Mouse (Mus musculus) heart, postnatal 0 days (tissue): Measurements from ENCODE around the gene Dock4. TPM values are rescaled to one million over a fixed set of nuclear protein-coding genes. Genes with fewer than 3 reads are reported as not detected.

Experiments
- ATAC-seq: fragments of 200-750 bp; cut with Nextera tagmentation; 2 replicates; pipeline ENCODE4 v1.8.0; 2017; ENCODE audit warnings: low read depth, moderate number of reproducible peaks, moderate library complexity; ENCODE audit not compliant: insufficient read depth
- DNase-seq: peaks from one replicate; pipeline ENCODE4 v3.0.0-alpha.2; 2016; ENCODE audit warnings: low spot score
- H3K27ac ChIP-seq: fragments of 300-500 bp; sonication (generic); 2 replicates; pipeline ENCODE4 v1.5.1; 2014; ENCODE audit warnings: low read depth, mild to moderate bottlenecking
- H3K27me3 ChIP-seq: fragments of 300-500 bp; sonication (generic); 2 replicates; pipeline ENCODE4 v1.6.1; 2014; ENCODE audit warnings: low read length, mixed read lengths; ENCODE audit not compliant: control insufficient read depth, insufficient read depth
- H3K36me3 ChIP-seq: fragments of 300-500 bp; sonication (generic); replicated peaks from 2 replicates; pipeline ENCODE4 v1.6.1; 2014; ENCODE audit warnings: low read length, mixed read lengths; ENCODE audit not compliant: control insufficient read depth, insufficient read depth
- H3K4me1 ChIP-seq: fragments of 300-500 bp; sonication (generic); 2 replicates; pipeline ENCODE4 v1.6.1; 2014; ENCODE audit warnings: antibody characterized with exemption; ENCODE audit not compliant: control insufficient read depth, insufficient read depth
- H3K4me2 ChIP-seq: fragments of 300-500 bp; sonication (generic); 2 replicates; pipeline ENCODE4 v1.6.1; 2014; ENCODE audit warnings: low read depth, mild to moderate bottlenecking, low read length, moderate library complexity
- H3K4me3 ChIP-seq: fragments of 300-500 bp; sonication (generic); 2 replicates; pipeline ENCODE4 v1.5.1; 2014; ENCODE audit warnings: low read depth, low read length
- H3K9ac ChIP-seq: fragments of 300-500 bp; sonication (generic); replicated peaks from 2 replicates; pipeline ENCODE4 v1.6.1; 2014; ENCODE audit warnings: low read depth, low read length, mixed read lengths
- H3K9me3 ChIP-seq: fragments of 300-500 bp; sonication (generic); replicated peaks from 2 replicates; pipeline ENCODE4 v1.6.1; 2016; ENCODE audit warnings: low read length; ENCODE audit not compliant: control insufficient read depth
- CTCF ChIP-seq: IDR thresholded peaks from 2 replicates; pipeline ENCODE4 v1.5.1; 2016; ENCODE audit warnings: antibody characterized with exemption, control low read depth, low read depth
- EP300 ChIP-seq: IDR thresholded peaks from 2 replicates; pipeline ENCODE4 v1.6.1; 2016; ENCODE audit warnings: antibody characterized with exemption, low read depth
- WGBS: fragments of 180-500 bp; shearing (Covaris S2); extraction: QIAGEN DNeasy Blood & Tissue Kit; methylation state at CpG from one replicate; pipeline ENCODE4 v1.1.7; 2014; 5-methylcytosine and 5-hydroxymethylcytosine counted together
- polyA plus RNA-seq: library from polyadenylated mRNA; unstranded; fragments of >200 nt; fragmentation: Nextera tagmentation; extraction: Ambion mirVana; gene quantifications from 2 replicates; pipeline ENCODE4 v1.2.1, GENCODE M21; 2015
- total RNA-seq: library from RNA; depleted of rRNA; stranded (reverse); fragments of >200 nt; gene quantifications from 2 replicates; pipeline ENCODE4 v1.2.3, GENCODE M21; 2014; ENCODE audit warnings: low replicate concordance

The Dock4 gene
- total and polyA plus RNA-seq, 2 experiments from 2014 or later: 4.2 to 9.2 TPM

- 0 out of 2 replicates have a peak, but pooled peaks cover 7% of the 10 kb centered on the region for H3K36me3 ChIP-seq
- DNase-seq (no peak), ATAC-seq (no peak)
- H3K4me3 ChIP-seq: no peak overlapping the region
- H3K4me1 ChIP-seq: no peaks in the 10 kb centered on the region
- H3K9ac ChIP-seq: no peak overlapping the region
- no peaks in the 10 kb centered on the region for H3K27me3 ChIP-seq
- TF ChIP-seq EP300 (no peak), CTCF (no peak)
- no peaks in the 10 kb centered on the region for H3K9me3 ChIP-seq
- no peak overlapping the region for H3K27ac ChIP-seq
- WGBS: 76% methylated on average over 6 of the region's 6 CpGs
- no peak overlapping the region for H3K4me2 ChIP-seq
These were observed 372.4 kb downstream of the Dock4 start for GRCm38 (mm10) chr12:40818046-40818708.

GRCm38 (mm10) chr12:40823631-40824030, 377.9 kb downstream of the Dock4 start:
- H3K4me3 ChIP-seq: no peak overlapping the region
- DNase-seq: no peak
- H3K4me2 ChIP-seq: no peak overlapping the region
- H3K4me1 ChIP-seq: no peaks in the 10 kb centered on the region
- no peak for TF ChIP-seq EP300
- TF ChIP-seq CTCF: no peak
- H3K9me3 ChIP-seq: no peaks in the 10 kb centered on the region
- 51% methylated on average over 5 of the region's 5 CpGs for WGBS
- no peak for ATAC-seq
- no peak overlapping the region for H3K27ac ChIP-seq
- no peaks in the 10 kb centered on the region for H3K27me3 ChIP-seq
- H3K9ac ChIP-seq: no peak overlapping the region
- 0 out of 2 replicates have a peak, but pooled peaks cover 7% of the 10 kb centered on the region for H3K36me3 ChIP-seq

- Histone ChIP-seq H3K27me3 (no peaks in the 10 kb centered on the region), H3K27ac (no peak overlapping the region), H3K4me1 (no peaks in the 10 kb centered on the region), H3K36me3 (0 out of 2 replicates have a peak, but pooled peaks cover 9% of the 10 kb centered on the region), H3K4me2 (no peak overlapping the region), H3K9ac (no peak overlapping the region), H3K9me3 (no peaks in the 10 kb centered on the region), H3K4me3 (no peak overlapping the region)
- no peak for TF ChIP-seq EP300
- peak; percentile 25; the same call in 1 of the 2 replicates for TF ChIP-seq CTCF
- WGBS: 65% methylated on average over 2 of the region's 2 CpGs
- DNase-seq (no peak), ATAC-seq (no peak)
These were observed 378.5 kb downstream of the Dock4 start for GRCm38 (mm10) chr12:40824251-40824650.

GRCm38 (mm10) chr12:40825935-40826460, 380.2 kb downstream of the Dock4 start:
- H3K27ac ChIP-seq: no peak overlapping the region

GRCm38 (mm10) chr12:40826491-40826890, 380.7 kb downstream of the Dock4 start:
- ATAC-seq (no peak), DNase-seq (no peak)
- no peaks in the 10 kb centered on the region for H3K9me3 ChIP-seq
- no peak overlapping the region for H3K4me2 ChIP-seq
- H3K4me1 ChIP-seq: no peaks in the 10 kb centered on the region
- no peak overlapping the region for H3K27ac ChIP-seq
- no peak overlapping the region for H3K9ac ChIP-seq
- H3K4me3 ChIP-seq: no peak overlapping the region
- TF ChIP-seq EP300 (no peak), CTCF (no peak)
- WGBS: 37% methylated on average over 3 of the region's 3 CpGs
- no peaks in the 10 kb centered on the region for H3K27me3 ChIP-seq
- H3K36me3 ChIP-seq: 0 out of 2 replicates have a peak, but pooled peaks cover 6% of the 10 kb centered on the region

More at GRCm38 (mm10) chr12:40825935-40826460, 380.2 kb downstream of the Dock4 start:
- no peaks in the 10 kb centered on the region for H3K27me3 ChIP-seq
- ATAC-seq (no peak), DNase-seq (no peak)
- H3K4me2 ChIP-seq: no peak overlapping the region
- H3K9me3 ChIP-seq: no peaks in the 10 kb centered on the region
- H3K36me3 ChIP-seq: 0 out of 2 replicates have a peak, but pooled peaks cover 9% of the 10 kb centered on the region
- H3K9ac ChIP-seq: no peak overlapping the region
- TF ChIP-seq CTCF: no peak
- TF ChIP-seq EP300: no peak
- WGBS: 71% methylated on average over 5 of the region's 5 CpGs
- no peak overlapping the region for H3K4me3 ChIP-seq
- H3K4me1 ChIP-seq: no peaks in the 10 kb centered on the region

GRCm38 (mm10) chr12:40828025-40828424, 382.3 kb downstream of the Dock4 start:
- 0 out of 2 replicates have a peak, but pooled peaks cover 13% of the 10 kb centered on the region for H3K36me3 ChIP-seq
- no peak overlapping the region for H3K27ac ChIP-seq
- no peak overlapping the region for H3K4me3 ChIP-seq
- no peaks in the 10 kb centered on the region for H3K4me1 ChIP-seq
- no peaks in the 10 kb centered on the region for H3K9me3 ChIP-seq
- no peak for ATAC-seq
- no peak overlapping the region for H3K4me2 ChIP-seq
- no peak for DNase-seq
- H3K27me3 ChIP-seq: no peaks in the 10 kb centered on the region
- TF ChIP-seq EP300 (no peak), CTCF (no peak)
- no peak overlapping the region for H3K9ac ChIP-seq
